Mouse (Mus musculus): ENCODE data around the gene Cox20.
"Not testable (repeated sequence)": the region's sequence is repeated elsewhere in the genome, so short reads cannot be mapped to it uniquely, and the experiment has no call there.

The Cox20 gene

GRCm38 (mm10) chr1:178320038-178320722 is 1.2 kb downstream of the Cox20 start:
- peak; percentile 57 for DNase-seq (ENCODE audit: low spot score)

DNA sequence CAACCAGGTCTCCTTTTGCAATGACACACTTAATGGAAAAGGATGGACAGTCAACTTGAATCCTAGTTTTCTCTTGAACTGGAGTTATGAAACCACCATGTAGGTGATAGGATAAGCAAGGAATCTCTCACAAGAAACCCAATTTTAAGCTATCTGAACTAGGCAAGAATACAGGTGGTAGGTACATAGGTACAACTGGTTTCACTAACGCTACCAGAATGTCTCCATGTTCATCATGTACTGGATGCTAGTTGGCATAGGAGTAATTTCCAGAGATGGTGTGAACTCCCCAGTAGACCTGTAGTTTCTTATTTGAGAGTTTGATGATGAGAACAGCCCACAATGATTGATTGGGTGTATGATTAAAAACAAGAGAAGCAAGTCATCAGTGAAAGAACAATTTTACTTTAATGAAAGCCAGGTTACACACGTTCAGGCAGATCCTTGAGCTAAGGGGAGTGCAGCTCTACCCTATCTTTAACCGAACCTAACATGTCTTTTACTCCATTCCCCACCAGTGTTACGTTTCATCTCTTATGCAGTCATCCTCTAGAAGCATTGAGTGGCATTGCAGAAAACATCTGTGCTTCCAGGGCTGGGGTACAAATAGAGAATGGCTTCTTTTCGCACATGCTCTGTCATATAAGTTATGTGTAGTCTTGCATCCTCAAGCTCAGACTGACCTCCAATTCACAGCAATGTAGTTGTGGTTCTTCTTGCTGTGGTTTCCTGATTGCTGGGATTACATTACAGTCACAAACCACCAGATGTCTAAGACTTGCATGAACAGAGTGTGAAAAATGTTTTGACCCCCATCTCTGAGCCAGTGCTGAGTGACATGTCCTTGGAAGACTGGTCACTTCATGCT is 2.0 kb downstream of the Cox20 start:
- peak; percentile 64 for DNase-seq (ENCODE audit: low spot score)

GRCm38 (mm10) chr1:178321730-178322357 is 2.9 kb downstream of the Cox20 start:
- DNase-seq (ENCODE audit: low spot score) = no peak

- no peak for DNase-seq (ENCODE audit: low spot score)
Measured at GRCm38 (mm10) chr1:178323235-178323634, 4.3 kb downstream of the Cox20 start.

DNA sequence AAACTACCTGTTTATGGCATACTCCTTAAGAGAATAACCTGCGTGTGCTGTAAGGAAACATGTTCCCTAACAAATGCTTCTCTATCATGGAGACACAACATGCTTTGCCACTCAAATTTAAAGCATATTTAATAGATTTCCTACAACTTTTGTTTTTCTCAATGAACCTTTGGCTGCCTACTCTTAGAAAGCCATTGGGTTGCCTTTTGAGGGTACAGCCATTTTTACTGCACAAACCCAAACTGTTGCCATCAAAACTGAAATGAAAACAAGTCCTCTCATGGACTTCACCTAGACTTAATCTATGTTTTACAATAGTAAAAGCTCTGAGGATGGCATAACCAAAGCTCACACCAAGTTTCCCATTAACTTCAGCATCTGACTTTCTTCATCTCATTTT is 5.6 kb downstream of the Cox20 start:
- DNase-seq (ENCODE audit: low spot score) = no peak

DNA sequence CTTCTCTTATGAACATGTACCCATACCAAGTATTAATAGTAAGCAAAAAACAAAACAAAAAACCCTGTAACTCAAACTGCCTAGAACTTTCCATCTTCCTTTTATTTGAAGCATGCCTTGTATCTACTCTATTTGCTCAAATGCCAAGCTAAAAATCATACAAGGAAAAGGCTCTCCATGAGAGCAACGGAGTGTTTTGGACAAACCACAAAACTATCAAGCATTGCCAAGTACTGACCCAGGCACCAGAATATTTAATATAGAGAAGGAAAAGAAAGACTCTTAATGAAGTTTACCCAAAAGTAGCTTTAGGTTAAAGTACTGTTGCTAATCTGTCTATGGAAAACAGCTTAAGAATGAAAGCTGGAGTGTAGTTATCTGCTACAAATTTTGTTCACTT is 7.4 kb downstream of the Cox20 start:
- no peak for DNase-seq (ENCODE audit: low spot score)

DNA sequence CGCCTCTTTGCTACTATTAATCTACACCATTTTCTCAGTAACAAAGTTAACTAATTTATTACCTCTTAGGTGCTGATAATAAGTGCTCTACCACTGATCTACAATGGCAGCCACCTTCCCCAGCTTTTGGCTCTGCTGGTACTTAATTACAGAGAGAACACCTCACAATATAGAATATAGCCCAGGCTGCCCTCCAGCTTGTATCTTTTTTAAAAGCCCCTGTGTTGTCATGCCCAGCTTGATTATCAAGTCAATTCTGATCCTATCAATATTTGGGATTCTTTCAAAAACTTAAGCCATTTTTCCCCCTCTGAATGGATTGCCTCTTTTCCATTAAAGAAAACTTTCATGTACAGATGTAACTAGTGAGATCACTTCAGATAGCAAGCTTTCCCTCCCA is 8.0 kb downstream of the Cox20 start:
- DNase-seq (ENCODE audit: low spot score) = no peak

- no peak for DNase-seq (ENCODE audit: low spot score)
Measured at GRCm38 (mm10) chr1:178329017-178329416, 10.1 kb downstream of the Cox20 start.

DNA sequence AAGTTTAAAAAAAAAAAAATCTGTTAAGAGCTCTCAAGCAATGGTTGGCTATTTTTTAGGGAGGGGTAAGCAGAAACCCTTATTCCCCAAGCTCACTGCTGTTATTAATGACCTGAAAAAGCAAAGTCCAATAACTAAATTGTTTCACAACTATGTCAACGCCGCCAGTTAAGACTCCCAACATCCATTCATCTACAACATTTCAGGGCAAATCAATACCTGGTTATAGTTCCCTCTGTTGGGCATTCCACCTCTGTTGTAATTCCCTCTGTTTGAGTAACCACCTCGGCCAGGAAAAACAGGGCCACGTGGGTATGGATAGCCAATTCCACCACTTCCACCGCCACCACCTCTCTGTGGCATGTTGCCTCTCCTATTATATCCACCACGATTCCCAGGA is 11.0 kb downstream of the Cox20 start:
- no peak for DNase-seq (ENCODE audit: low spot score)

- peak; percentile 59 for DNase-seq (ENCODE audit: low spot score)
Measured at GRCm38 (mm10) chr1:178335860-178336261, 16.9 kb downstream of the Cox20 start.

DNA sequence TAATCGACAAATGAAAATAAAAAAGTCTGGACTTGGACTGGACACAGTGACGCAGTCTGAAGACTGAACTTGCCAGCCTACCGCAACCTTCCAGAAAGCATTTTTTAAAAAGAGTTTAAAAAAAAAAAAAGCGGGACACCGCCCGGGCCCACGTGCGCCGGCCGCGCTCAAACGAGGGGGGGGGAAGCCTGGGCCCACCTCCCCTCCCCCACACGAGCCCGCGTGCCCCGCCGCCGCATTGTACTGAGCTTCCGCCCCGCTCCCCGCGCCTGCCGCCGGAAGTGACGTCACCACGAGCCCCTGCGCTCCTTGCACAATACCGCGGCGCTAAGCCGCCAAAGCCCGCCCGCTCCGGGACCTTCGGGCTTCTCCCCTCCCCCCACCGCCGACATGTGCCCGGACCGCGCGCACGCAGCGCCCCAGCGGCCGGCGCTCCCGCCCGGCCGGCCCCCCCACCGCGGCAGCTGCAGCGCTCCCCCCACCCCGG is 17.4 kb downstream of the Cox20 start:
- peak; percentile 95 for DNase-seq (ENCODE audit: low spot score)

DNA sequence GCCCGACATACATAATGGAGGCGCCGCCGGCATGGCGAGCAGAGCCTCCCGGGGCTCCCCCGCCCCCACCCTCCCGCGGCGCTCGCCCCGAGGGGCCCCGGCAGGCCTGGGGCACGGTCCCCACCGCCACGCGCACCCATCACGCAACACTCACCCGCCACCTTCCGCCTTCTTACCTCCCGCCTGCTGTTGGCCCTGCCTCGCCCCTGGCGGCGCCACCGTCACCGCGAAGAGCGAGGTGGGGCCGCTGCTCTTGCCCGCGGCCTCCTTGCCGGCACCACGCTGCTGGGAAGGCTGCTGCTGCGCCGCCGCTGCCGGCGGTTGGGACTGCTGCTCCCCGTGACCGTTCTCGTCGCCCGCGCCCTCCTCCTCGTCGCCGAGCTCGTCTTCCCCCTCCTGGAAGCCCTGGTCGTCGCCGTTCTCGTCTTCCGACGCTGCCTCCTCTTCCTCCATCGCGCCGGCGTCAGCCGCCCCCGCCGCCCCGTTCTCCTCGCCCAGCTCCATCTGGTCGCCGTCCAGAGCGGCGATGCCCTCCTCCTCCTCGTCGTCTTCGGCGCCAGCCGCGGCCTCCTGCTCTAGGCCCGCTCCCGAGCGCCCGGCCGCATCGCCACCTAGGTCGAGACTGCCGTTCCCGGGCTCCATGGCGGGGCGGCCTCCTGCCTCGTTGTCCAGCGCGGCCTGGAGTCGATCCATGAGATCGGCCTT is 18.0 kb downstream of the Cox20 start:
- DNase-seq (ENCODE audit: low spot score) = peak; percentile 7

DNA sequence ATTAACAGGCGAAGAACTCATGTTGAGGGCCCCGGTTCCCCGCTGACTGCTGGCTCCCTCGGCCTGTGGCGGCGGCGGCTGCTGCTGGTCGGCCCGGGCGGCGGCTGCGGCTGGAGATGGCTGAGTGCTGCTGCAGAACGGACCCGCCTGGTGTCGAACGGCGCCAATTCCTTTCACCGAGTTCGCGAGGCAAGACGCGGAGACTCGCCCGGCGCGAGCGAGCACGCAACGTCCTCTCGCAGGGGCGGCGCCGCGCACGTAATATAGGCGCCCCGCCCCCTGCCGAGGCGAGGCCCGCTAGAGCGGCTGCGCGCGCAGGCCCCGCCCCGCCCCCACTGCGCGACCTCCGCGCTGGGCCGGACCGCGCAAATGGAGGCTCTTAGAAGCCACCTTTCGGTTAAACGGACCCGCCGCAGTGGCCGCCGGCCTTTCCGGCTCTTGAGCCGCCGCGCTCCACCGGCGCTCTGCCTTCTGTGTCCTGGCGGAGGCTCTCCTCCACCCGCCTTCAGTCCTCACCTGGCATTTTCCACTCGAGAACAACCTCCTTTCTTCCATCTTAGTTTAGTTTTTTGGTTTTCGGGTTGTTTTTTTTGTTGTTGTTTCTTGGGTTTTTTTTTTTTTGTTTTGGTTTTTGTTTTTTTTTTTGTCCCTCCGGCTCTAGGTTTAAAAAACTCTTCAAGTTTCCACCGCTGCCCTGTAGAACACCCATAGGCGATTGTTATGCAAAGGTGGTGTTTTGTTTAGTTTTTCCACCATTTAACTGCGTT is 18.8 kb downstream of the Cox20 start, which contains the start of gene Hnrnpu:
TSS of gene Hnrnpu (minus strand) at position 247 of the 767 bp plus-strand sequence.
- peak; percentile 97 for DNase-seq (ENCODE audit: low spot score)

DNA sequence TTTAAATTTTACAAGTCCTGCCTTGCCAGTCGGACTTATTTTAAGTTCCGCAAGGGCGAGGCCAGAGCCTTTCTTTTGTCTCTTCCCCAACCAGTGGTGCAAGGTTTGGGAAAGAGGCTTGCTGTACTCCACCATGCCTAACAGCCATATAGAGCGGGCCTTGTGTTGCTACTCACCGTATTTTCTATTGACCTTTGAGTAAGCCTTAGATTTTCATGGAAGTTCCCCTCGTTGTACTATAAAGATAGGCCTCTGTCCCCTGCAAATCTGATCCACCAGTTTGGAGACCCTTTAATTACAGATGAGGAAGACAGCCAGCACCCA is 19.4 kb downstream of the Cox20 start:
- peak; percentile 72 for DNase-seq (ENCODE audit: low spot score)

DNA sequence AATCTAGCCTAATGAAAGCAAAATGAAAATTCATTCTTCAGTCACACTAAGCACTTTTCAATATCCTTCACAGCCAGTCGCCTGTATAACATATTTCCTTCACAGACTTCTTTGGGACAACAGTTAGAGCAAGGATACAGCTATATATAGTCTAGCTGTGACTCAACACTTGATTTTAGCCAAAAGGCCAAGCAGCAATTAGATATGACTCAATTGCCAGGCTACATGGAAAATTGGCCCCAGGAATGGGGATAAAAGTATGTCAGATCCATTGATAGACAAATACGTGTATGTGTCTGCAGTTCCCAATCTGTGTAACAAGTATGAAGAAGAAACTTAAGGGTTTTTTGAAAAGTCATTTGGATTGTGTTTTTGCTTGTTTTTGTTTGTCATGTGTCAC is 21.3 kb downstream of the Cox20 start:
- no peak for DNase-seq (ENCODE audit: low spot score)

DNA sequence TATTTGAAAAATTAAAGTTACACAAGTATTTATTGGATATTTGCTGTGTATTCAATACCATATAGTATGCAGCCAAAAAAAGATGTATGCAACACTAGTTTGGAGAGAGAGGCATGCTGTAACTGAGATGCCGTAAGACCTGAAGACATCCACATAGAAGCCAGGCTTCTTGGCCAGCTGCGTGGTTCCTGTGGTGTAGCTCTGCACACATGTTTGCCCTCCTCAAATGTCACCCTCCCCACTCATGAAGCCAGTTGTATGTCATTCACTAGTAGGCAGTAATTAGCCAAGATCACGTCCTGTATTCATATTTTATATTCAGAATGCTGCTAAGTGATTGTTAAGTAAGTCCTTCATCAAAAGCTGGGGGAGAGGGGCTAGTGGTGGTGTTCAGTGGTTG is 22.5 kb downstream of the Cox20 start:
- DNase-seq (ENCODE audit: low spot score) = no peak

- no peak for DNase-seq (ENCODE audit: low spot score)
Measured at GRCm38 (mm10) chr1:178342063-178342462, 23.1 kb downstream of the Cox20 start.

GRCm38 (mm10) chr1:178342612-178343011 is 23.7 kb downstream of the Cox20 start:
- no peak for DNase-seq (ENCODE audit: low spot score)

DNA sequence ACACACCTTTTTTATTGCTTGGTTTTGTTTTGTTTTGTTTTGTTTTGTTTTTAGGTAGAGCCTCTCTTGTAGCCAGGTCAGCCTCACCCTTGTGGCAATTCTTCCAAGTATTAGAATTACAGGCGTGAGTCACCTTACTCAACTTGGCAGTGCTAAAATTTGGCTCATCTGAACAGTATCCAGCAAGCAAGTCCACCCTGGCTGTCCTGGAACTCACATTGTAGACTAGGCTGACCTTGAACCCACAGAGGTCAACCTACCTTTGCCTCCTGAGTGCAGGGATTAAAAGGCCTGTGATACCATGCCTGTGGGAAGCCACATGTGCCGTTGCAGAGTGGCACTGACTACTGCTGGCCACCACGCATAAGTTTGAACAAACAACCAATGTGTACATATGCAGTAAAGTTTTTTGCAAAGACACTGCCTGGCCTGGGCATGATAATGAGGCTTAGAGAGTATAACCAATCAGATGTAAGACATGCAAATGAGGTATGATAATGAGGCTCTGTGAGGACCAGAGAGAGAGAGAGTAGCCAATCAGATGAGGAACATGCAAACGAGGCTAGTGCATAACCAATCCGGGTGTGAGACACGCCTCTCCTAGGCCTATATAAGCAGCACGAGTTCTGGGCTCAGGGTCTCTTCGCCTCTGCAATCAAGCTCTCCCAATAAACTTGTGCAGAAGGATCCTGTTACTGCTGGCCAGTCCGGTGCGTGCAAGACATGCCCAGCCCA is 25.3 kb downstream of the Cox20 start:
- not testable (repeated sequence) for DNase-seq (ENCODE audit: low spot score)

DNA sequence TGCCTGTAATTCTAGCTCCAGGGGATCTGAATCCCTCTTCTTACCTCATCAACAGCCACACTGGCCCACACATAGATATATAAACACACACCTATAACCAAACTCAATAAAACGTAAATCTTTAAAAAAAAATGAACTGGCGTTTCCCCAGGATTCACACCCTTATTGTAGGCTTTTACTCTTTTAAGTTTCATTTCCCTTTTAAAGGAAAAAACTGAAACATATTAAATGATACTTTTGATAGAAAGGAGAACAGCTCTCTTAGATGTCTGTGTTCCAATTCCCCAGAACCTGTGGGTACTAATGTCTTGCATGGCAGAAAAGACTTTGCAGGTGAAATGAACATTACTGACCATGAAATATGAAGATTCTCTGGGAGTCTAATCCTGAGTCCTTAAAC is 31.9 kb downstream of the Cox20 start:
- no peak for DNase-seq (ENCODE audit: low spot score)

DNA sequence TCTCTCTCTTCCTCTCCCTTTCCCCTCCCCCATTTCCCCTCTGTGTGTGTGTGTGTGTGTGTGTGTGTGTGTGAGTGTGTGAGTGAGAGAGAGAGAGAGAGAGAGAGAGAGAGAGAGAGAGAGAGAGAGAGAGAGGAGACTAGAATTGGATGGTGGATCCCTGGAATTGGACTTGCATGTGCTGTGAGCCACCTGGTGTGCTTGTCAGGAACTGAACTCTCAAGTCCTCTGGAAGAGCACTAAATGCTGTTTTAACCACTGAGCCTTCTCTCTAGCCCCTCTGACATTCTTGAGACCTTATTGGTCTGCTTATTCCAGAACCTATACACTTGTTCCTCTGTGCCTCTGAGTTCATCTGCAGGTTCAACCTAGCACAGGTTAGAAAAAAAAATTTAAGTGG is 32.7 kb downstream of the Cox20 start:
- DNase-seq (ENCODE audit: low spot score) = no peak

Data from embryo, embryonic 10.5 days (tissue).